Mouse (Mus musculus) heart, embryonic 16.5 days (tissue): ENCODE measurements around the gene Dap3. TPM values are rescaled to one million over a fixed set of nuclear protein-coding genes. Genes with fewer than 3 reads are reported as not detected.

Source experiments
- ATAC-seq: fragments of 200-750 bp; cut with Nextera tagmentation; replicated peaks from 2 replicates; pipeline ENCODE4 v1.8.0; 2017; ENCODE audit warnings: moderate number of reproducible peaks; ENCODE audit not compliant: insufficient read depth, low FRiP score; ENCODE audit errors: extremely low read depth
- H3K27ac ChIP-seq: fragments of 300-500 bp; sonication (generic); 2 replicates; pipeline ENCODE4 v1.5.1; 2014; ENCODE audit warnings: mild to moderate bottlenecking, low read length, control low read depth, moderate library complexity
- H3K27me3 ChIP-seq: fragments of 300-500 bp; sonication (generic); 2 replicates; pipeline ENCODE4 v1.6.1; 2014; ENCODE audit warnings: low read length, mixed read lengths; ENCODE audit not compliant: control insufficient read depth, insufficient read depth
- H3K36me3 ChIP-seq: fragments of 300-500 bp; sonication (generic); 2 replicates; pipeline ENCODE4 v1.6.1; 2014; ENCODE audit not compliant: control insufficient read depth, insufficient read depth
- H3K4me1 ChIP-seq: fragments of 300-500 bp; sonication (generic); 2 replicates; pipeline ENCODE4 v1.6.1; 2014; ENCODE audit warnings: low read length, mixed read lengths; ENCODE audit not compliant: control insufficient read depth, insufficient read depth
- H3K4me2 ChIP-seq: fragments of 300-500 bp; sonication (generic); 2 replicates; pipeline ENCODE4 v1.6.1; 2014; ENCODE audit warnings: low read depth, mild to moderate bottlenecking, control low read depth, low read length
- H3K4me3 ChIP-seq: fragments of 300-500 bp; sonication (generic); 2 replicates; pipeline ENCODE4 v1.5.1; 2014; ENCODE audit warnings: mild to moderate bottlenecking, control low read depth, low read length
- H3K9ac ChIP-seq: fragments of 300-500 bp; sonication (generic); 2 replicates; pipeline ENCODE4 v1.6.1; 2014; ENCODE audit warnings: low read length, control low read depth
- H3K9me3 ChIP-seq: fragments of 300-500 bp; sonication (generic); replicated peaks from 2 replicates; pipeline ENCODE4 v1.6.1; 2016; ENCODE audit warnings: low read length; ENCODE audit not compliant: control insufficient read depth
- WGBS: fragments of 180-500 bp; shearing (Covaris S2); extraction: QIAGEN DNeasy Blood & Tissue Kit; methylation state at CpG from one replicate; pipeline ENCODE4 v1.1.7; 2014; 5-methylcytosine and 5-hydroxymethylcytosine counted together
- polyA plus RNA-seq: library from polyadenylated mRNA; unstranded; fragments of >200 nt; fragmentation: Nextera tagmentation; extraction: Ambion mirVana; gene quantifications from 2 replicates; pipeline ENCODE4 v1.2.1, GENCODE M21; 2015

Dap3 gene
- polyA plus RNA-seq, 1 experiment from 2014 or later, result 148 TPM

DNA sequence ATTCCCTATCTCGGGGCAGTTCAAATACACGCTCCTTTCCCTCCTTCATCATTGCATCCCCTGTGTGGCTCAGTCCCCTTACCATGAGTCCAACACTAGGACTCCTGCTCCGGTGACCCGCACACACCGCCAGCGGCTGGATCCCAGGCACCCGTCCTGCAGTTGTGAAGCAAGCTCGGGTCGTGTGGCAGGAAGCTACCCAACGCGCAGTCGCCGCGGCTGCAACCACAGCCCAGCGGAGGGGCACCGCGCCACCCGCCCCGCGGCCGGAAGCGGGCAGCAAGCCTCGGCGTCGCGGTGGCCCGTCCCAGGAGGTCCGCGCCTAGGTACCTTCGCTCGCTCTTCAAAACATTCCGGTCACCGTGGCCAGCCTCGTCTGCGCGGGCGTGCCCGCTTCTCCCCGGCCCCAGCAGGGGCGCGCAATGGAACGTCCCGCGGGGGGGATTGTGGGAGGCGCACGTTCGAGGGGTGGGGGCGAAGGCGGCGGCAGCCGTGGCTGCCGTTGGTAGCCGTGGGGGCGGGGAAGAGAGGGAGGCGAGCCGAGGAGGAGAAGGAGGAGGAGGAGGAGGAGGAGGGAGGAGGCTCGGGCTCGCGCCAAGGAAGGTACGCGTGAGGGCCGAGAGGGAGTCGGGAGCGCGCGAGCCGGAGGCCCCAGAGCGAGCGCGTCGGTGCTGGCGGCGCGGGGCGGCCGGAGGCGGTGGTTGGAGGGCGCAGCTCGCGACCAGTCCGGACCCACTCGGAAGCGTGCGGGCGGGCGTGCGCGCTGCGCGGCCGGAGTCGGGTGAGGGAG lies 1.0 kb downstream of the Dap3 start:
- ATAC-seq, result peak; percentile 87
- no peaks in the 10 kb centered on the region for H3K27me3 ChIP-seq
- WGBS, result under 1% methylated on average over 74 of the region's 92 CpGs

DNA sequence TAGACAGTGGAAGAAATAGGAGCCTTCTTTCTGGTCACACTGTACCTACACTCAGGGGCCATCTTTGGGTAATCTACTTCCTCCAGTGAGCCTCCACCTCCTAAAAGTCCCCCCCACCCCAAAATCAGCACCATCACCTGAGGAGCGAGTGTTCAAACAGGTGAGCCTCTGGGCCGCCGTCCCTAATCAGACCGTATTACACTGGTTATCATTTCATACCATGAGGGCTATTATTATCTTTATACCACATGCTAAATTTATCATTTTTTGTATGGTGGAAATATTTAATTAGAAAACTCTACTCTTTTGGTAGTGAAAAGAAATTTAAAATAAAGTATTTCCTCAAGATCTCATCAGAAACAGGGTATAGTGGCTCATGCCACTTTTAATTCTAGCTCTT lies 6.9 kb downstream of the Dap3 start:
- no peaks in the 10 kb centered on the region for H3K9me3 ChIP-seq
- H3K4me3 ChIP-seq, result no peak overlapping the region
- no peak overlapping the region for H3K4me2 ChIP-seq
- 84% methylated on average over 4 of the region's 4 CpGs for WGBS
- H3K27me3 ChIP-seq, result no peaks in the 10 kb centered on the region
- H3K4me1 ChIP-seq, result peaks cover 7% of the 10 kb centered on the region
- no peak overlapping the region for H3K9ac ChIP-seq
- peaks cover 24% of the 10 kb centered on the region for H3K36me3 ChIP-seq
- ATAC-seq, result no peak
- H3K27ac ChIP-seq, result no peak overlapping the region

More for the DNA sequence above, 1.0 kb downstream of the Dap3 start:
- Histone ChIP-seq H3K9ac (peak overlapping the region; percentile 99), H3K4me3 (peak overlapping the region; percentile 98), H3K27ac (peak overlapping the region; percentile 100), H3K36me3 (no peaks in the 10 kb centered on the region), H3K9me3 (no peaks in the 10 kb centered on the region), H3K4me1 (peaks cover 16% of the 10 kb centered on the region), H3K4me2 (peak overlapping the region; percentile 80)

DNA sequence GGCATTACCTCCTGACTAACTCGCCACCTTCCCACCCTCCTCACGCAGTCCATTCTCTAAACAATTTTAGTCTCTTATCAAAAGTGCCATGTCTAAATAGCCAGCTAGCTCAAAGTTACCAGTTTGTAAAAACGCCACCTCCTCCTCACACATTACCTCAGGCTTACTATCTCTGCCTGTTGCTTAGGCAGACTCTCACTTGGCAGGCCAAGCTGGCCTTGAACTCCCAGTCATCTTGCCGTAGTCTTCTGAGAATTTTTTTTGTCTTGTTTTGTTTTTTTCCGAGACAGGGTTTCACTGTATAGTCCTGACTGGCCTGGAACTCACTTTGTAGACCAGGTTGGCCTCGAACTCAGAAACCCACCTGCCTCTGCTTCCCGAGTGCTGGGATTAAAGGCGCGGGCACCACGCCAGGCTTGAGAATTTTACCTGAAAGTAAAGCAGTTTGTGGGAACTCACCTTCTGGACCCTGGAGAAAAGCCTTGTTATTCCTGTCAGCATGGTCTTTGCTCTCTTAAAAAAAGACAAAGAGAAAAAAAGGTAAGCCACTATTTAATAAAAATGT lies 8.6 kb downstream of the Dap3 start:
- peaks cover 27% of the 10 kb centered on the region for H3K36me3 ChIP-seq
- no peaks in the 10 kb centered on the region for H3K9me3 ChIP-seq
- no peak overlapping the region for H3K4me3 ChIP-seq
- H3K4me2 ChIP-seq, result no peak overlapping the region
- 85% methylated on average over 10 of the region's 10 CpGs for WGBS
- H3K9ac ChIP-seq, result no peak overlapping the region
- H3K27me3 ChIP-seq, result no peaks in the 10 kb centered on the region
- no peaks in the 10 kb centered on the region for H3K4me1 ChIP-seq
- no peak for ATAC-seq
- no peak overlapping the region for H3K27ac ChIP-seq

DNA sequence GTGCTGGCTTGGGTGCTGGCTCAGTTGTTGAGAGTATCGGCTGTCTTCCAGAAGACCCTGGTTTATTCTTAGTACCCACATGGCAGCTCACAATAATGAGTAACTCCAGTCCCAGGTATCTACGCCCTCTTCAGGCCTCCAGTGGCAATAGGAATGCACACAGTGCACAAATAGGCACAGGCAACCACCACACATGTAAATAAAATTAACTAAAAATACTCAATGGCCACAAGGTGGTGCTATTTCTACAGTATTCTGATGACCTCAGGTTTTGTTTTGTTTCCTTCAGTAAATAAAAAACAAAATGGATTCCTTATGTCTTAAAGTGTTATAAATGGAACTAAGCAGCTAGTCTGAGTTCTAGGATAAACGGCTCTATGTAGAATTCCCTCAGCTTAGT lies 11.2 kb downstream of the Dap3 start:
- no peak overlapping the region for H3K9ac ChIP-seq
- H3K27me3 ChIP-seq, result no peaks in the 10 kb centered on the region
- ATAC-seq, result 0 out of 2 replicates have a peak, but pooled peaks have one; percentile 37
- H3K27ac ChIP-seq, result no peak overlapping the region
- peaks cover 34% of the 10 kb centered on the region for H3K36me3 ChIP-seq
- H3K4me2 ChIP-seq, result no peak overlapping the region
- no peaks in the 10 kb centered on the region for H3K4me1 ChIP-seq
- H3K9me3 ChIP-seq, result no peaks in the 10 kb centered on the region
- WGBS, result 60% methylated on average over 3 of the region's 3 CpGs
- H3K4me3 ChIP-seq, result no peak overlapping the region

DNA sequence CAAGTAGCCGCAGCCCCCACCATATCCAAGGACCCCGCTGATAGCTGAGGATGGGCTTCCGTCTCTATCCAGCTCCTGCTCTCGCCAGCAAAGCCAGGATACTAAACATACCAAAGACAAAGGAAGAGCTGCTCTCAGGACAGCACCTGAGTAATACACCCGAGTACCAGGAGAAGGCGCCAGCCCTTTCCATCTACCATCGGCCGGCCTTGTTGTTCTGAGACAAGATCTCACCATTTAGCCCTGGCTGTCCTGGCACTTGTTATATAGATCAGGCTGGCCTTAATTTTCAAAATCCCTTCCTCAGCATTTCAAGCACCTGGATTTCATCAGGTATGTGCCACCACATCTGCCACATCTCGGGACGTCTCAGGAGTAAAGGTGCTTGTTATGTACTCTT lies 11.9 kb downstream of the Dap3 start:
- no peak overlapping the region for H3K4me3 ChIP-seq
- no peak overlapping the region for H3K4me2 ChIP-seq
- H3K36me3 ChIP-seq, result peaks cover 41% of the 10 kb centered on the region
- 90% methylated on average over 10 of the region's 10 CpGs for WGBS
- ATAC-seq, result no peak
- H3K9me3 ChIP-seq, result no peaks in the 10 kb centered on the region
- H3K27ac ChIP-seq, result no peak overlapping the region
- H3K9ac ChIP-seq, result no peak overlapping the region
- no peaks in the 10 kb centered on the region for H3K4me1 ChIP-seq
- H3K27me3 ChIP-seq, result no peaks in the 10 kb centered on the region

DNA sequence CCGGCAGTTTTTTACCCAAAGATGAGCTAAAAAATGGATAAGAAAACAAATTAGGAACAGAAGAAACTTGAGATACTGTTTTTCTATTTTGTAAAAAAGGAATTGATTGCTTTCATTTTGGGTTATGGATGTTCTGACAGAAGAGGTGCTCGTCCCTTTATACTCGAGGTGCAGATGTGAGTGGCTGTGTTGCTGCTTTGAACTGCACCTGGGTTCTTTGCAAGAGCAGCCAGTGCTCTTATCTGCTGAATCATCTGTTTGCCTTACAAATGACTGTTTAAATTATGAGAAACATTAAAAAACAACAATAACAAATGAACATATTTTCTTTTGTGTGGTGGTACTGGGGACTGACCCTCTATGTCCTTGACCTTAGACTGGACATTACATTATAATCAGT lies 21.5 kb downstream of the Dap3 start:
- Histone ChIP-seq H3K9me3 (no peaks in the 10 kb centered on the region), H3K4me2 (no peak overlapping the region), H3K27me3 (no peaks in the 10 kb centered on the region), H3K27ac (no peak overlapping the region), H3K36me3 (peaks cover 45% of the 10 kb centered on the region), H3K9ac (no peak overlapping the region), H3K4me3 (no peak overlapping the region), H3K4me1 (peaks cover 10% of the 10 kb centered on the region)
- 85% methylated on average over 3 of the region's 3 CpGs for WGBS
- no peak for ATAC-seq

DNA sequence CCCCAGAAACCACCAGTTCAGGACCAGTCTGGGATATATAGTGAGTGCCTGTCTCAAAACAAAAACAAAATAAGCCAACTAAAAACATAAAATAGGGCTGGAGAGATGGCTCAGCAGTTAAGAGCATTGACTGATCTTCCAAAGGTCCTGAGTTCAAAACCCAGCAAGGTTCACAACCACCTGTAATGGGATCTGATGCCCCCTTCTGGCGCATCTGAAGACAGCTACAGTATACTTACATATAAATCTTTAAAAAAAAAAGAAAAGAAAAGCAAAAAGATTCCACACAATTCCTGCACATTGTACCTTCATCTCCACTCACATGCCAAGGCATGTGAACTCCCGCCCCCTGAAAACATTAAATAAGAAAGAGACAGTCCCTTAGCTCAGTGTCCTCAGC lies 25.3 kb downstream of the Dap3 start:
- no peak overlapping the region for H3K4me2 ChIP-seq
- H3K27ac ChIP-seq, result no peak overlapping the region
- H3K9ac ChIP-seq, result no peak overlapping the region
- no peak overlapping the region for H3K4me3 ChIP-seq
- H3K27me3 ChIP-seq, result no peaks in the 10 kb centered on the region
- peaks cover 10% of the 10 kb centered on the region for H3K9me3 ChIP-seq
- 93% methylated on average over 2 of the region's 2 CpGs for WGBS
- H3K36me3 ChIP-seq, result peaks cover 57% of the 10 kb centered on the region
- H3K4me1 ChIP-seq, result peaks cover 31% of the 10 kb centered on the region
- ATAC-seq, result no peak

DNA sequence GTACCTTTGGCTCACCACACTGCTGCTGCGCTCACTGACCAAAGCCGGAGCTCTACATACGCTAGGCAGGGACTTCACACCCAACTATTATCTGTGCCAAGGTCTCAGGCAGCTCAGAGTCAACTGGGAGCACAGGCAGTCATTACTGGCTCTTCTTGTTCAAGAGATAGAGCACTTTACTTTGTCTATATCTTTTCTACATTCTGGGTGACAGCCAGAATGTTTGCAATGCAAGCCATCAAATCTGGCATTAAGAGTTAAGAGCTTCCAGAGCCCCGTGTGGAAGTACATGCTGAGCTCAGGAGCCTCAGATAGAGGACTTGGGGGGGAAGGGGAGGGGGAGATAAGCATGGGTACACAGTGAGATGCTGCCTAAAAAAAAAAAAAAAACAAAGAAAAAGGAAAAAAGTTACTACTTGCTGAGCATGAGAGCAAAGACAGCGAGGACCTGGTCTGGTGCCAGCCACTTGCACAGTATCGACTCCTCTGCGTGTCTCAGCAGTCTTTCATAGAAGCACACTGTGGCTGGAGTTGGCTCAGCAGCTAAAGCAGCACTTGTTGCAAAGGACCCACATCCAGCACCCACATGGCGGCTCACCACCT lies 26.9 kb downstream of the Dap3 start:
- peak overlapping the region; percentile 48 for H3K4me2 ChIP-seq
- H3K36me3 ChIP-seq, result peaks cover 51% of the 10 kb centered on the region
- no peak overlapping the region; the same call in 1 of the 2 replicates for H3K9ac ChIP-seq
- WGBS, result 34% methylated on average over 8 of the region's 8 CpGs
- no peak overlapping the region for H3K4me3 ChIP-seq
- H3K27ac ChIP-seq, result peak overlapping the region; percentile 86
- peak; percentile 87 for ATAC-seq
- H3K9me3 ChIP-seq, result peaks cover 17% of the 10 kb centered on the region
- H3K4me1 ChIP-seq, result peaks cover 31% of the 10 kb centered on the region
- H3K27me3 ChIP-seq, result no peaks in the 10 kb centered on the region

DNA sequence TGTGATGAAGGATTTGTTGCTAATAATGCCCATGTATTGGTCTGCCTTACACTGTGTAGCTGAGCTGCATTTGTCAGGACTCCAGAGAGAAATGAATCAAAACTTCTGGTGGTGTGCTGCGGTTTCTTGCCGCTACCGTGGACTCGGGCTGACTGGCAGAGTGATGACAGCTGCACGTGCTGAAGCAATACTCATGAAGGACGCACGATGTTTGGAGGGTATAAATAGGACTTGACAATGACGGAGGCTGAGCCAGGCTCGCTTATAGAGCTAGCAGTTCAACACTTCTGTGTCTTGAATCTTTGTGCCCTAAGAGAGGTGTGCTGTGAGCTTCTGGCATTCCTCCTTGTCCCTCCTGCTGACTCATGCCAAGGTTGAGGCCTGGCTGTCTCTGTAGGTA lies 29.6 kb downstream of the Dap3 start:
- ATAC-seq, result peak; percentile 51
- H3K9me3 ChIP-seq, result peaks cover 17% of the 10 kb centered on the region
- H3K27ac ChIP-seq, result peak overlapping the region; percentile 51; the same call in 1 of the 2 replicates
- H3K4me2 ChIP-seq, result no peak overlapping the region
- 47% methylated on average over 9 of the region's 9 CpGs for WGBS
- H3K27me3 ChIP-seq, result no peaks in the 10 kb centered on the region
- no peak overlapping the region for H3K9ac ChIP-seq
- peaks cover 26% of the 10 kb centered on the region for H3K36me3 ChIP-seq
- peaks cover 31% of the 10 kb centered on the region for H3K4me1 ChIP-seq
- no peak overlapping the region for H3K4me3 ChIP-seq
